Mouse (Mus musculus): ENCODE results near the gene Zdhhc15. TPM values are rescaled to one million over a fixed set of nuclear protein-coding genes. Genes with fewer than 3 reads are reported as not detected.

The Zdhhc15 gene
- polyA plus RNA-seq, 1 experiment from 2014 or later, result 12.3 TPM

Other genes with a start within 250 kb of the Zdhhc15 start
- gene Uprt, start 188.2 kb downstream of the Zdhhc15 start, polyA plus RNA-seq (2014; fragmentation: Nextera tagmentation; extraction: Ambion mirVana), result 1.1 TPM in 2 replicates
- gene Magee2, start 186.2 kb upstream of the Zdhhc15 start, polyA plus RNA-seq (2014; fragmentation: Nextera tagmentation; extraction: Ambion mirVana), result 3.5 and 4.7 TPM in 2 replicates

Measured in embryonic facial prominence, embryonic 14.5 days (tissue).